In genomic region chr10:13446791-13447249, GRCm38 (mm10) we compare ENCODE assay signal across 8 mouse cellular contexts. TPM values are rescaled to one million over a fixed set of nuclear protein-coding genes. Genes with fewer than 3 reads are reported as not detected.
DNase-seq lines count a peak whose midpoint lies in the region; ATAC-seq lines count a peak whose summit lies in the region.

No protein-coding gene starts in this region.

- 61% methylated on average over 3 of the region's 3 CpGs for WGBS in neural tube, embryonic 14.5 days
- WGBS in limb, embryonic 13.5 days, result 27% methylated on average over 3 of the region's 3 CpGs

- no peaks in the 10 kb centered on the region for H3K4me1 ChIP-seq in neural tube, embryonic 14.5 days (ENCODE audit: control insufficient read depth, insufficient read depth, low read length)
- H3K4me1 ChIP-seq in limb, embryonic 13.5 days, result peaks cover 20% of the 10 kb centered on the region

- H3K4me3 ChIP-seq in neural tube, embryonic 14.5 days (ENCODE audit: low read depth, low read length), result no peak overlapping the region
- H3K4me3 ChIP-seq in limb, embryonic 13.5 days, result no peak overlapping the region

- peak; percentile 50; the same call in 1 of the 2 replicates for ATAC-seq in neural tube, embryonic 14.5 days (ENCODE audit: low read depth)
- peak; percentile 80 for ATAC-seq in limb, embryonic 13.5 days (ENCODE audit: low FRiP score, low read depth)
- ATAC-seq in frontal cortex, adult (ENCODE audit: low TSS enrichment), result no peak

- H3K27me3 ChIP-seq in neural tube, embryonic 14.5 days (ENCODE audit: control insufficient read depth, insufficient read depth, low read length), result no peaks in the 10 kb centered on the region
- no peaks in the 10 kb centered on the region for H3K27me3 ChIP-seq in limb, embryonic 13.5 days

- H3K4me2 ChIP-seq in neural tube, embryonic 14.5 days (ENCODE audit: low read depth, low read length), result no peak overlapping the region
- H3K4me2 ChIP-seq in limb, embryonic 13.5 days (replicated peaks), result no peak overlapping the region

- intact Hi-C loops in heart, postnatal 14 days (cut with DNase I), result no loop called here

- H3K9ac ChIP-seq in neural tube, embryonic 14.5 days (replicated peaks; ENCODE audit: low read depth, low read length), result no peak overlapping the region
- H3K9ac ChIP-seq in limb, embryonic 13.5 days, result no peak overlapping the region

- DNase-seq in neural tube, embryonic 10.5 days (ENCODE audit: extremely low spot score, low spot score), result no peak
- DNase-seq in cerebellum, postnatal 4 days (ENCODE audit: low spot score in 2 of 2), result peak; percentile 50 to 87
- DNase-seq in heart, postnatal 14 days, result peak; percentile 77 to 89
- DNase-seq in skeletal muscle tissue, adult 2 months (ENCODE audit: low read depth, low spot score), result peak; percentile 33
- no peak for DNase-seq in left cerebral cortex, adult 8-10 months (ENCODE audit: low spot score in 2 of 2)

- H3K36me3 ChIP-seq in neural tube, embryonic 14.5 days (ENCODE audit: control insufficient read depth, insufficient read depth, low read length), result no peaks in the 10 kb centered on the region
- no peaks in the 10 kb centered on the region for H3K36me3 ChIP-seq in limb, embryonic 13.5 days

- no peaks in the 10 kb centered on the region for H3K9me3 ChIP-seq in neural tube, embryonic 14.5 days (ENCODE audit: control insufficient read depth, low read length)
- no peaks in the 10 kb centered on the region for H3K9me3 ChIP-seq in limb, embryonic 13.5 days

- H3K27ac ChIP-seq in neural tube, embryonic 14.5 days (ENCODE audit: low read depth, low read length), result no peak overlapping the region
- peak overlapping the region; percentile 48; the same call in 1 of the 2 replicates for H3K27ac ChIP-seq in limb, embryonic 13.5 days

RNA-seq across cellular contexts. Expression of gene Phactr2, which starts 27.4 kb away (rescaled TPM):
- 7.5 and 11.3 TPM in 2 replicates for polyA plus RNA-seq in neural tube, embryonic 14.5 days (2014; fragmentation: Nextera tagmentation; extraction: Ambion mirVana)
- 10 to 100 TPM; 48.0 to 55.1 TPM for total RNA-seq in heart, postnatal 14 days (2021)
- 26.8 and 29.3 TPM in 2 replicates for polyA plus RNA-seq in limb, embryonic 13.5 days (2015; fragmentation: Nextera tagmentation; extraction: Ambion mirVana)
- 10 to 100 TPM; 23.1 to 26.1 (median 24.9) TPM for total RNA-seq in left cerebral cortex, adult 8-10 months (2022)

RNA-seq across cellular contexts. Expression of gene Fuca2, which starts 52.5 kb away (rescaled TPM):
- polyA plus RNA-seq in neural tube, embryonic 14.5 days (2014; fragmentation: Nextera tagmentation; extraction: Ambion mirVana), result 46.3 and 47.5 TPM in 2 replicates
- 100 to 1,000 TPM; 327 to 370 TPM for total RNA-seq in heart, postnatal 14 days (2021)
- polyA plus RNA-seq in limb, embryonic 13.5 days (2015; fragmentation: Nextera tagmentation; extraction: Ambion mirVana), result 44.3 and 46.4 TPM in 2 replicates
- total RNA-seq in left cerebral cortex, adult 8-10 months (2022), result 10 to 100 TPM; 44.0 to 49.2 (median 48.1) TPM

Comparison
In these comparisons a context has a peak if more than half of its experiments do, and no peak if none do; other contexts are left out.
1. DNase-seq: peak in cerebellum, postnatal 4 days (2 of 2), heart, postnatal 14 days (2 of 2) and skeletal muscle tissue, adult 2 months (single experiment); none in neural tube, embryonic 10.5 days (single experiment) and left cerebral cortex, adult 8-10 months (0 of 2).
2. RNA of gene Fuca2, which starts 52.5 kb away (total RNA-seq): 327 to 370 TPM in heart, postnatal 14 days; 44.0 to 49.2 TPM in left cerebral cortex, adult 8-10 months; every median in the first group is over 4 times any median in the second.